Mouse (Mus musculus) c-Kit-positive CD71-negative TER-119-negative erythroid progenitor cells, embryonic 14.5 days (primary cell): ENCODE measurements around the gene Utf1.

ENCODE experiments used
- DNase-seq: peaks from one replicate; pipeline ENCODE4 v3.0.0-alpha.2; 2013; ENCODE audit warnings: low read depth

Gene Utf1

GRCm38 (mm10) chr7:139940476-139941209, 2.9 kb upstream of the Utf1 start:
- no peak for DNase-seq

- no peak for DNase-seq
These were observed 977 bp downstream of the Utf1 start for GRCm38 (mm10) chr7:139944291-139945240.

- DNase-seq = no peak
These were observed 1.9 kb downstream of the Utf1 start for GRCm38 (mm10) chr7:139945516-139945915.

GRCm38 (mm10) chr7:139946032-139946431, 2.4 kb downstream of the Utf1 start:
- no peak for DNase-seq

GRCm38 (mm10) chr7:139949893-139950282, 6.3 kb downstream of the Utf1 start:
- DNase-seq = no peak

GRCm38 (mm10) chr7:139950283-139950971, 6.8 kb downstream of the Utf1 start:
- DNase-seq = no peak

GRCm38 (mm10) chr7:139951079-139951478, 7.5 kb downstream of the Utf1 start:
- DNase-seq = no peak

GRCm38 (mm10) chr7:139951991-139952633, 8.5 kb downstream of the Utf1 start:
- no peak for DNase-seq

GRCm38 (mm10) chr7:139955505-139955904, 11.9 kb downstream of the Utf1 start:
- DNase-seq = no peak

GRCm38 (mm10) chr7:139956658-139957057, 13.1 kb downstream of the Utf1 start:
- no peak for DNase-seq

GRCm38 (mm10) chr7:139957437-139957836, 13.8 kb downstream of the Utf1 start:
- DNase-seq = no peak

GRCm38 (mm10) chr7:139957958-139958357, 14.4 kb downstream of the Utf1 start:
- no peak for DNase-seq

- no peak for DNase-seq
These were observed 17.6 kb downstream of the Utf1 start for GRCm38 (mm10) chr7:139961141-139961540.

GRCm38 (mm10) chr7:139963814-139964213, 20.2 kb downstream of the Utf1 start:
- DNase-seq = no peak

GRCm38 (mm10) chr7:139967175-139967574, 23.6 kb downstream of the Utf1 start:
- no peak for DNase-seq

GRCm38 (mm10) chr7:139968428-139968827, 24.8 kb downstream of the Utf1 start:
- no peak for DNase-seq

- no peak for DNase-seq
These were observed 25.9 kb downstream of the Utf1 start for GRCm38 (mm10) chr7:139969348-139970130.

GRCm38 (mm10) chr7:139970216-139970919, 26.8 kb downstream of the Utf1 start:
- no peak for DNase-seq

GRCm38 (mm10) chr7:139970979-139971378, 27.4 kb downstream of the Utf1 start:
- DNase-seq = no peak

GRCm38 (mm10) chr7:139971436-139971835, 27.8 kb downstream of the Utf1 start:
- no peak for DNase-seq
